Mouse (Mus musculus) lung, adult 2 months (tissue): Measurements from ENCODE around the gene Smurf2.

ENCODE experiments used
- CTCF ChIP-seq: fragments of 200-500 bp; IDR thresholded peaks from 2 replicates; pipeline ENCODE4 v1.5.1; 2011; ENCODE audit warnings: mild to moderate bottlenecking, low read length, control low read depth; ENCODE audit not compliant: insufficient read depth
- POLR2A ChIP-seq: fragments of 200-500 bp; IDR thresholded peaks from 2 replicates; pipeline ENCODE4 v1.6.1; 2011; ENCODE audit warnings: low read depth, mild to moderate bottlenecking, control low read depth, low read length, borderline replicate concordance; ENCODE audit errors: extremely low read depth

DNA sequence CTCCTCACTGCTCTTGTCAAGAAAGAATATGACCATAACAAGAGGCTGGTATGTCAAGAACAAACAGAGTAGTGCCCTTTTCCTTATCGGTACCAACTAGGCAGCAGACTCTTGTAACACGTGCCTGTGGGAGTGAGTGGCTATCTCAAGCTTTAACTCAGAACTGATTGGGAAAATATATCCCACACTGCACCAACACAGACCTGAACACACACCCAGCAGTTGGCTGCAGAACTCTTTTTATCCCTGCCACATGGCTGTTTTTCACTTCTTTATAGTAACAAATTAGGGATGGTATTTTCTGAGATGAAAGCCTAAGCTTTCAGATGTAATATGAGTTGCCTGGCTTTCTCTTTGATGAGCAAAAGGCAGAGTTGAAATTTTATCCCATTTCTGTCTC is 104.8 kb downstream of the Smurf2 start:
- TF ChIP-seq CTCF (no peak), POLR2A (no peak)
